Mouse (Mus musculus) lung, postnatal 10 days (tissue): ENCODE results near the gene Col9a2.
"Not testable (repeated sequence)": the region's sequence is repeated elsewhere in the genome, so short reads cannot be mapped to it uniquely, and the experiment has no call there.

Experiments
- DNase-seq: peaks from one replicate; pipeline ENCODE4 v3.0.0; 2021

Col9a2 gene

GRCm38 (mm10) chr4:121021911-121022310, 17.3 kb upstream of the Col9a2 start:
- no peak for DNase-seq

GRCm38 (mm10) chr4:121023464-121023863, 15.7 kb upstream of the Col9a2 start:
- DNase-seq, result no peak

GRCm38 (mm10) chr4:121023941-121024340, 15.2 kb upstream of the Col9a2 start:
- peak; percentile 77 for DNase-seq

GRCm38 (mm10) chr4:121025681-121026080, 13.5 kb upstream of the Col9a2 start:
- no peak for DNase-seq

GRCm38 (mm10) chr4:121028146-121028545, 11.0 kb upstream of the Col9a2 start:
- DNase-seq, result no peak

- DNase-seq, result peak; percentile 70
Observed at GRCm38 (mm10) chr4:121028659-121029392, 10.4 kb upstream of the Col9a2 start.

- no peak for DNase-seq
Observed at GRCm38 (mm10) chr4:121029632-121030031, 9.6 kb upstream of the Col9a2 start.

- no peak for DNase-seq
Observed at GRCm38 (mm10) chr4:121031440-121031839, 7.7 kb upstream of the Col9a2 start.

GRCm38 (mm10) chr4:121033006-121033405, 6.2 kb upstream of the Col9a2 start:
- no peak for DNase-seq

GRCm38 (mm10) chr4:121040323-121040722, 1.1 kb downstream of the Col9a2 start:
- DNase-seq, result no peak

- peak; percentile 82 for DNase-seq
Observed at GRCm38 (mm10) chr4:121040897-121041671, 1.9 kb downstream of the Col9a2 start.

- DNase-seq, result no peak
Observed at GRCm38 (mm10) chr4:121042472-121042871, 3.3 kb downstream of the Col9a2 start.

GRCm38 (mm10) chr4:121042946-121043345, 3.8 kb downstream of the Col9a2 start:
- no peak for DNase-seq

- DNase-seq, result no peak
Observed at GRCm38 (mm10) chr4:121051863-121052262, 12.7 kb downstream of the Col9a2 start.

GRCm38 (mm10) chr4:121052454-121053323, 13.5 kb downstream of the Col9a2 start:
- DNase-seq, result no peak

- DNase-seq, result peak; percentile 18
Observed at GRCm38 (mm10) chr4:121056342-121056741, 17.2 kb downstream of the Col9a2 start.

- no peak for DNase-seq
Observed at GRCm38 (mm10) chr4:121057032-121057431, 17.8 kb downstream of the Col9a2 start.

GRCm38 (mm10) chr4:121059218-121059617, 20.0 kb downstream of the Col9a2 start:
- not testable (repeated sequence) for DNase-seq

GRCm38 (mm10) chr4:121065336-121065735, 26.2 kb downstream of the Col9a2 start:
- no peak for DNase-seq

- DNase-seq, result no peak
Observed at GRCm38 (mm10) chr4:121074250-121074649, 35.1 kb downstream of the Col9a2 start.

GRCm38 (mm10) chr4:121077915-121078646, 38.9 kb downstream of the Col9a2 start:
- no peak for DNase-seq

GRCm38 (mm10) chr4:121080395-121080794, 41.2 kb downstream of the Col9a2 start:
- DNase-seq, result no peak
